Mouse (Mus musculus) embryonic facial prominence, embryonic 11.5 days (tissue): ENCODE measurements around the gene Olfr867. TPM values are rescaled to one million over a fixed set of nuclear protein-coding genes. Genes with fewer than 3 reads are reported as not detected.

Experiments used
- microRNA-seq: library from miRNA; unstranded; fragments of <30 nt; microRNA quantifications from one replicate; pipeline ENCODE4, GENCODE M21; 2016; ENCODE audit warnings: borderline number of aligned reads
- polyA plus RNA-seq: library from polyadenylated mRNA; unstranded; fragments of >200 nt; fragmentation: Nextera tagmentation; extraction: Ambion mirVana; gene quantifications from 2 replicates; pipeline ENCODE4 v1.2.1, GENCODE M21; 2014

Olfr867 gene
- polyA plus RNA-seq, 1 experiment from 2014 or later = not detected

Small RNAs within 50 kb of the gene (microRNA-seq; reads per million reads assigned to microRNA genes)
- gene Gm26231 (not detected), gene Gm44395 (not detected)

Other genes starting within 250 kb of the Olfr867 start
- not detected in 2 replicates for gene Olfr860, start 207.8 kb downstream of the Olfr867 start, polyA plus RNA-seq
- not detected in 2 replicates for gene Olfr862, start 169.6 kb downstream of the Olfr867 start, polyA plus RNA-seq
- gene Olfr77, start 140.7 kb downstream of the Olfr867 start, polyA plus RNA-seq = 0.20 and 0.28 TPM in 2 replicates
- gene Olfr866, start 29.5 kb downstream of the Olfr867 start, polyA plus RNA-seq = not detected in 2 replicates
- gene Olfr868, start 41.1 kb upstream of the Olfr867 start, polyA plus RNA-seq = not detected in 2 replicates
- not detected in 2 replicates for gene Olfr869, start 71.4 kb upstream of the Olfr867 start, polyA plus RNA-seq
- gene Olfr870, start 116.5 kb upstream of the Olfr867 start, polyA plus RNA-seq = not detected in 2 replicates
- gene Olfr871, start 154.6 kb upstream of the Olfr867 start, polyA plus RNA-seq = not detected in 2 replicates
- gene Olfr872, start 179.6 kb upstream of the Olfr867 start, polyA plus RNA-seq = not detected in 2 replicates
- not detected in 2 replicates for gene Olfr39, start 224.8 kb upstream of the Olfr867 start, polyA plus RNA-seq
- not detected in 2 replicates for gene Olfr873, start 241.0 kb upstream of the Olfr867 start, polyA plus RNA-seq